Mouse (Mus musculus): ENCODE results near the gene Scgn.

Scgn gene

DNA sequence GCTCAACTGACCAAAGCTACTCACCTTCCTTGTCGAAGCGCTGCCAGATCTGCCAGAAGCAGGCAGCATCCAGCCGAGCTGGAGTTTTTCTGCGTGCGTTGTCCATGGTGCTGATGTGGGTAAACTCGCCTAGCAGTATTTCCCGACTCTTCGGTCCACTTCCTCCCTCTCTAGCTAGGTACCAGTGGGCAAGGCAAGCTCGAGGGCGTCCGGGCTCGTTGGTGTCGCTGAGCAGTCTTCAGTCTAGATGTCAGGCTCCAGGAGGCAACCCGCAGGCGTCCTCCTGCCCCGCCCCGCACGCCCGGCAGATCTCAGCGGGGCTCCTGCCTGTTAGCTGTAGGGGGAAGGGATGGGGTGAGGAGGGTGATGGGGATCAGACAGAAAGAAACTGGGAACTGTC, at the start of gene Scgn:
Gene Scgn, minus strand, starts transcription at position 287 of the 400 bp plus-strand sequence.
- DNase-seq (ENCODE audit: low read depth, low spot score), result peak; percentile 87

DNA sequence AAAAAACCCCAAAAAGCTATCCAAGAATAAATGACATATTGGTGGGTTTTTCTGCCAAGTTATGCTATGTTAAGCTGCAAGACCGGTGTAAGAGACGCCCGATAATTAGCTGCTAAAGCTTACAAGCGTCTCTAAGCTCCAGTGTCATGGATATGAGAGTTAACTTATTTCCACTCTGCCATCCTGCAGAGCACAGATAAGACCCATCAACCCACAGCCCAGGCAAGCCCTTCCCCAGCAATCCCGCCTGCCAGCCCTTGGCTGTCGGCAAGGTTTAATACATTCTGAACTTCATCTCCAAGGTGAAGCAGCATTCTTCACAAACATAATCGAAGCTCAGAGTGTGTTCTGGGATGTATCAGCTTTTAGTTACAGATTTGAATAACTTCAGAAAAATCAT, 49.2 kb upstream of the Scgn start:
- no peak for DNase-seq (ENCODE audit: low read depth, low spot score)

DNA sequence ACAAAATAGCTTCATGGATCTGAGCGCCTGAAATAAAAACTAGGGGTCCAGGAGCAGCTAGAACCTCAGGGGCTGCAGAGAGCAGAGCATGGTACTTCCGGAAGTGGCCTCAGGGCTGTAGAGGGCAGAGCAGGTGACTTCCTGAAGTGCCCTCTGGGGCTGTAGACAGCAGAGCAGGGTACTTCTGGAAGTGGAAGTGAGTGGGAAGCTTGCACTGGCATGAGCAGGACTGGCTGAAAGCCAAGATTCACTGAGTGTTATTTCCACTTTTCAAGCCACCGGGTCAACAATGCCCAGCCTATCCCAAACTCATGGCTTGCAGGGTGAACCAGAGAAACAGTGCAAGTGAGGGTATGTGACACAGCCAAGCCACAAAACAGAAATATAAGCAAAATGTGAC, 46.5 kb upstream of the Scgn start:
- DNase-seq (ENCODE audit: low read depth, low spot score), result no peak

DNA sequence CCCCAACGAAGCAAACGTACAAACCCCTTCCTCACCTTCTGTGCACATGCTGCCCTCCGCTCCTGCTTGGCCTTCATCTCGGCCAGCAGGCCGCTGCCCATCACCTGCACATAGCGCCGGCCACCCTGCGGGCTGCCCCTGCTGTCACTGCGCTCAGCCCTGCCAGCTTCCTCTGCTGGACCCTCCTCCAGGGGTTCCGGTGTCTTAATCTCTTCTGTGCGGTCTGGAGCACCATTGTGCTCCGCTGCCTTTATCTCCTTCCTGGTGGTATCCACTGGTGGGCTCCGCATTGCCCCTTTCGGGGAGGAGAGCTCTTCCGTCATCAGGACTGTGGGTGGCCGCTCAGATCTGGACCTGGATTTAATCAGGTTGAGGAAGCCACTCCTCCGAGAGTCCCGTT, 45.1 kb upstream of the Scgn start:
- DNase-seq (ENCODE audit: low read depth, low spot score), result no peak

DNA sequence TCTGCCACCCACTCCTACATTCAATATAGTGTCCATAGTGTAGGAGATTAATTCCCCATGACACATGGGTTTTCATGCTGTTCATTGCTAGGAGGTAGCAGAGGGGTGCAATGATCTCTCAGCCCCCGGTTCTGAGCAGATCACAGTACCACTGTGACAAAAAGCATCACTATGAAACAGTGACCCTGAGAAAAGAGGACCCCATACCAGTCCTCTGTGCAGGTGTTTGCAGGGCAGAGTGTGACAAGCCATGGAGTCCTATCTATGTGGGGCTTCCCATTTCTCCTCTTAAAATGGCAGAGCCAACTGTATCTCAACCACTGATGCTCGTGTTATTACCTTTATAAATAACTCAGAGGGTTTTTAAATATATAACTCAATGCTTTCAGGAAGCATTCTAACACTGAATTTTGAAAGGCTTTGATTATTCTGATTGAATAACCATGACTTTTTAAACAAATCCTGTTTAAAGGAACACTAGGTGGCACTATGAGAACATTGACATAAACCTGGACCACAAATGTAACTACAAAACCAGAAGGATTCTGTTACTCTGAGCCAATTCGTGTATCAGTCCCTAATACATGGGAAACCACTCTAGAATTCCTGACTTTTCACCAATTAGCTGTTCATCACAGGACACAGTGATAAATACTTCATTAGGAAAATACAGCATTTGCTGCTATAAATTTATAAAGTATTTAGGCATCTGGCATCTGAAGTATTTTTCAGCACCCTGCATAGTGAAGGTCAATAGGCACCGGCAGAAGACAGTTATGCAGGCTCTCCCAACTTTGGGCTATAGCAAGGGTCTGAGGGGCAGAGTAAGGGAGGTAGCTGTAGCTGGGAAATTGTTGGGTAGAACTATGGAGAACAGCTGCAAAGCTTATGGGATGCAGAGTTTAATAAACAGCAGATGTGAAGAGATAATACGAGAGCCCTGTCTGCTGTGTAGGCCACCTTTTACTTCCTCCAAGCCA, 36.5 kb upstream of the Scgn start:
- DNase-seq (ENCODE audit: low read depth, low spot score), result peak; percentile 12

DNA sequence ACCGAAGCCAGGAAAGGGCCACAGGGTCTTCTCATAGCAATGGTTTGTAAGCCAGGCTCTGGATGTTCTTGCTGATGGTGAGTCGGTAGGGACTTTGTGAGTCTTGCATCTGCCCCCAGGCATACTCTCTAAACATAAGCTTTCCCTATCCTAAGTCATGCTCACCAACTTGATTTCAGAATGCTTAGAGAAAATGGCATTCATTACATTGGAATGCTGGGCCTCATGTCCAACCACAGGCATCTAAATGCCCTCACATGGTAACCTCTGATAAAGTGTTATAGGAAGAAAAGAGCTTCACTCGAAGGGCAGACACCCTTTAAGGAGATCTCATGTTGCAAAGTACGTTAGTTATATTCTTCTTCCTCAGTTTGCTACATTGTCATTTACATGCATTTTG, 27.5 kb upstream of the Scgn start:
- no peak for DNase-seq (ENCODE audit: low read depth, low spot score)

DNA sequence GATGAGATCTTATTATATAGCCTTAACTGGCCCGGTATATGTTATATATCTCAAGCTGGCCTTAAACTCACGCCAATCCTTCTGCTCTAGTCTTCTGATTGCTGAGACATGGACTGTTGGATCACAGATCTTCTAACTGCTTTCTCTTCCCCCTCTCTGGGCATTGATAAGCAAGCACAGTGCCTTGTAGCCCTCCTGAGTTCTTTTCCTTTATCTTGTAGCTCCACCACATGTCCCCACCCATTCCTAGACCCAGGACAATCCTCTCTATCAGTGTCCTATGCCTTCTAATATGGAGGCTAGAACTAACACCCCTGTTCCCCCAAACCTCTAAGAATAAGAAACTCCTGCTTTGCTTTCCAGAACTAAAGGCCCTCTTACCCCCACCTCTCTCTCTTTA, 14.5 kb upstream of the Scgn start:
- no peak for DNase-seq (ENCODE audit: low read depth, low spot score)

DNA sequence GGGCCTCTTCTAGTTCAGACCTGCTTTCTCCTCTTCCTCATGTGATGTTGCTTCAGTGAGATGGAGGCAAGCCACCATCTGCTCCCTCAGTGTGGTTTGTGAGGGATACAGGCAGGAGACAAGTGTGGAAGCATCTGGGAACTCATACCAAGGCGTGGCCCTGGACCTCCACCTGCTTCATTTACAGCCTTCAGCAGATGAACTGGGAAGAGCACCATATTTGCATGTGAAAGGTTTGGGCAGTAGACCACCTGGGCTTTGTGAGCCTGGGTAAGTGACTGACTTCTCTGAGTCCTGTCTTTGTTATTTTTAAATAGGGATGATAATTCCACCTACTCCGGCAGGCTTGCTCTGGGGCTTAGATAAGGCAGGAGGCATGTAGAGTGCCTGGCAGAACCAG, 10.8 kb upstream of the Scgn start:
- no peak for DNase-seq (ENCODE audit: low read depth, low spot score)

DNA sequence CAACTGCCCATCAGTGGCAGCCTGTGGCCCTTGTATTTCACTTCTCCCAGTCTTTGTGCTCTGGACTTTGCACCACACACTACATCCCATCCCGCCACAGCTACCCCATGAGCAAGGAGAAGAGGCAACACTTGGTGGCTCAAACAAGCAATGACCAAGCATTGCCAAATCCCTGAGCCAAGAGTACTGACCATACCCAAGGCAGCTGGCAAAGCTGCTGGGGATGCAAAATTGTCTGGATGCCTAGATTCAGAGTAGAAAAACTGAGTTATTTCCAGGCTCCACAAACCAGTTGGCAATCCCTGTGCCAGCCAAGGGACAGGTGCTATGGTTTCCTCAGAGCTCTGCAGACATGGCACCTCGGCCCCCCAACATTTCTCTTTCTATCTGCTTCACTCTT, 10.1 kb upstream of the Scgn start:
- DNase-seq (ENCODE audit: low read depth, low spot score), result no peak

DNA sequence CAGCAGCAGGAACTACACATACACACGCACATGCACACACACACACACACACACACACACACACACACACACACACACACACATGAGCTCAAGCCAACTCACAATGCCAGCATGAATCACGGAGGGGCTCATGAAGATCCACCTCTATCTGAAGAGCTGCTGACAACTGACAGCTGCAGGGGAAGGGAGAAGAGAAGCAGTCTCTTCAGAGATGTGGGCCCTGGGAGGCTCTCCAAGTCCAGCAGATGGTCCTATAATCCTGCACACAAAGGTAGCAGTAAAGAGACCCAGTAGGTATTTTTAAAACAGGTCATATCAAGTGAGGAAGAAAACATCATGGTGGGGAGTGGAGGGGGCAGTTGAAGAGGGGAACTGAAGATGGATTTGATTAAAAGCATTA, 7.8 kb upstream of the Scgn start:
- no peak for DNase-seq (ENCODE audit: low read depth, low spot score)

DNA sequence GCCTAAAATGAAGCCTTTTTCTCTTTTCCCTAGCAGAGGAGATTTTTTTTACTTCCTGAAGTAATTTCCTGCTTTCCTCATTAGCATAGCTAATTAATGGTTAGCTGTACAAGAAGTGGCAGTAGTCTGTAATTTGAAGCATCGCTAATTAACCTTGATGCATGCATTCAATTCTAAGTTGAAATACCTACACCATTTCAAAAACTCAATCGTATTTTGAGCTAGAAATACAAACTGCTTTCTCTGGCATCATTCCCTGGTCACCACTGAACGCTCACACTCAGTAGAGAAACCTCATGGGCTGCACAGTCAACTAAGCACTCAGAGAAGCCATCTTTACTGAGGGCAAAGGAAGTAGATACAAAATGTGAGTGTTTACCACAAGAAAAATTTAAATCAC, 3.7 kb upstream of the Scgn start:
- no peak for DNase-seq (ENCODE audit: low read depth, low spot score)

DNA sequence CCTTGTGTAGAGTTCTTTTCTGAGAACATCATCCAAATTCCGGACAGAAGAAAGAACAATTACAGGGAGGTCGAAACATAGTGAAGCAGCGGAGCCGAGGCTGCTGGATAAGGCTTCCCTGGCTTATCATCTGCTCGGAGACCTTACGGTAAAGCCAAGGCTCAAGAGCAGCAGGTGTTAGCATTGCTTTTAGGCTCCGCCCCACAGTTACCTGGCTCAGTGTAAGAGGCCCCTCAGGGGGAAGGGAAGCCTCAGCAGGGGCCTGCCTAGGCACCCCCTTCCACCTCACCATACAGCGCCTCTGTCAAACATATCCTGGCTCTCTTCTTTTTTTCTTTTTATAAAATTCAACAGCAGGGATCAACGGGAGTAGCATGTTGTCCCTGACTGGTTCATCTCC, 3.0 kb upstream of the Scgn start:
- no peak for DNase-seq (ENCODE audit: low read depth, low spot score)

DNA sequence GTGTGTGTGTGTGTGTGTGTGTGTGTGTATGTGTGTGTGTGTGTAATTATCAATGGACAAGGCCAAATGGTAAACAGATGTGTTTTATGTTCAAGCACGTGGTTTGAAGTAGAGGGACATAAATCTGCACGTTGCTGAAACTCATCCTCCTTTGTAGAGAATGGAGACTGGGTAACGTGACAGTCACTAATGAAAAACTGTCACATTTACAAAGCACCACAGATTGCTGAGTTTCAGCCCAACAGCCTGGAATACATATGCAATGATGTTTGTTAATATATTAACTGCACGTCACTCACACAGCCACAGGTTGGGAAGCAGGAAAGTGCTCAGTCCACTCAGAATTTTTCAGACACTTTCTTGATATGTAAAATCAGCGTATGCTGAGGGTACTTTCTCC, 563 bp downstream of the Scgn start:
- DNase-seq (ENCODE audit: low read depth, low spot score), result peak; percentile 10

DNA sequence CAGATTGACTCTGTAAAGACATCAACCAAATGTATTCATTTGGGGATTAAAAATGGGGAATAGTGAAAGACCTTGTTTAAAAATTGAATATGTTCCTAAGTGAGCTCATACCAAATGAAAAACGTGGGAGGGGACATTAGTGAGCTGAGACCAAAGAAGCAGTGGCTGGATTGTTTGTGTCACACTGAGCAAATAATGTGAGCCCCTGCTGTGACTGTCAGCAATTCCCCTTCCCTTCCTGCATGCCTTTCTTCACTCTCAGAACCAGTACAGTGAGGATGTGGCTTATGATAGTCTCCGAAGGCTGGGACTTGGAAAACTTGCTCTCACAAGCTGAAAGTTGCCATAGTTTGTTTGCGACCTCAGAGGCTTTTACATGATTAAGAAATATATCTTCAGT, 5.9 kb downstream of the Scgn start:
- DNase-seq (ENCODE audit: low read depth, low spot score), result peak; percentile 12

DNA sequence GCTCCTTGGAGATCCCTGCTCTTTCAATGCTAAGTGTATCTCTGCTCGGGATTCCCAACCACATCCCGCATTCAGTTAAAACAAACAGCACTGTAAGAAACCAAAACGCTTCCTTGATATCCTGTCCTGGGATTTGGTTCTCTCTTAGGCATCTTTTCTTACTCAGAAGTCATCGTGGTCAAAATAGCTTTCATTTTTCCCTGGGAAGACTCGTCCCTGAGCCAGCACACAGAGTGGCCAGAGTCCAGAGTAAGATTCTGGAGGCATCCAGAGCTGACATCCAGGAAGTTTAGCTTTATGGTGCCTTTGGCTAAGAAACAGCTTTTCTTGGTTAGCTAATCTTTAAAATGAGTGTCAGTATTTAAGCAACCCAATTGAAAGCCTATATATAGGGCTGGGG, 18.7 kb downstream of the Scgn start:
- DNase-seq (ENCODE audit: low read depth, low spot score), result no peak

DNA sequence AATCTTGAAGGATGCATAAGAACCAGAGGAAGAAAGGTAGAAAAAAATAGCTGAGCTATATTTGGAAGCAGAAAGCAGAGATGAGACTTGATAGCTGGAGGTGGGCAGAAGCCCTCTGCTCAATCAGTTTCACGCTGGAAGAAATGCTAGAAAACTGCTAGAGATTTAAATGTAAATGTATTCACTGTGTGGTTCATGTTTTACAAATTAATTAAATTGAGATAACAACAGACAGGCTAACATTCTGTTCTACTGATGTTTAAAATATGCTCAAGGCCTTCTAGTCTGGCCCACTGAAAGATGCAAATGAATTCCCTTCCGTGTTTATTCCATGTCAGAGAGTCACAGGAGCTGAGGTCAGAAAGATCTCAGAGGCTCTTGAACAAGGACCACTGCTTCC, 19.1 kb downstream of the Scgn start:
- no peak for DNase-seq (ENCODE audit: low read depth, low spot score)

DNA sequence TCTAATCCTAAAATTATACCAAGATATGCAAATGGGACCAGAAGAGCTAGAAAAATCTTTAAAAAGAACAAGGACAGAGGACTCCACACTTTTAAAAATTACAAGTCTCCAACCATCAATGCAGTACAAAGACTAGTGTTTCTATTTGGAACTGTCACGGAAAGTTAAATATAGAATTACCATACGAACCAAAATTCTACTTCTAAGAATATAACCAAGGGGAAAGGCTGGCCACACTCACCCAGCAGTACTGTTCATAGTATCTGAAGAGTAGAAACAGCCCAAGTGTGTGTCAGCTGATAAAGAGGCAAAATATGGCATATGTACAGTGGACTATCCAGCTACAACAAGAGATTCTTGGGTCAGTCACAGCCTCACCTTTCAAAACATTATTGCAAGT, 26.1 kb downstream of the Scgn start:
- no peak for DNase-seq (ENCODE audit: low read depth, low spot score)

DNA sequence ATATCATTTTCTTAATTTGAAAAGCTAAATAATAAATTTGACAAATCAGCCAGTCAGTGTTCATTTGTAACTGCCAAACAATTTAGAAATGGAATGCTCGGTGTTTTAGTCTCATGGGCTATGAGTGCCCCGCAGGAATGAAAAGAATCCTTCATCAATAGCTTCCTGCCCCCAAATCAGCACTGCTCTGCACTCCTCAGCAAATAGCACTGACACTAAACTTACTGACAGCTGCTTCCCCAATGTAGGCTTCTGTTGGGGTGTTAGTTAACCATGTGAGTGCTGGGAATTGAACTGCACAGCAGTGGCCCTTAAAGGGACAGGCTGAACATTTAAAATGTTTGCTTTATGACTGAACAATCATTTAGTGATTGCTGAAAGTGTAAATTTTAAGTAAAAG, 31.2 kb downstream of the Scgn start:
- DNase-seq (ENCODE audit: low read depth, low spot score), result no peak

DNA sequence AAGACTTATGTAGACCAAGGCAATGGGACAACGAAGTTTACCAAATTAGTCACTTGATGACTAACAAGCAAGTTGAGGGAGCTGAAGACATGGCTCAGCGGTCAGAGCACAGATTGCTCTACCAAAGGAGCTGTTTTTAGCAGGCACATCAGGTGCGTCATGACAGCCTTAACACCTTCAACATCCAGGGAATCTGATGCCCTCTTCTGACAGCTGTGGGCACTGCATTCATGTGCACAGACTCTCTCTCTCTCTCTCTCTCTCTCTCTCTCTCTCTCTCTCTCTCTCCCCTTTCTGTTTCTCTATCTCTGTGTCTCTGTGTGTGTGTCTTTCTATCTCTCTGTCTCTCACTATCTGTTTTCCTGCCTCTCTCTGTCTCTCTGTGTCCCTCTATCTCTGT, 40.1 kb downstream of the Scgn start:
- DNase-seq (ENCODE audit: low read depth, low spot score), result no peak

DNA sequence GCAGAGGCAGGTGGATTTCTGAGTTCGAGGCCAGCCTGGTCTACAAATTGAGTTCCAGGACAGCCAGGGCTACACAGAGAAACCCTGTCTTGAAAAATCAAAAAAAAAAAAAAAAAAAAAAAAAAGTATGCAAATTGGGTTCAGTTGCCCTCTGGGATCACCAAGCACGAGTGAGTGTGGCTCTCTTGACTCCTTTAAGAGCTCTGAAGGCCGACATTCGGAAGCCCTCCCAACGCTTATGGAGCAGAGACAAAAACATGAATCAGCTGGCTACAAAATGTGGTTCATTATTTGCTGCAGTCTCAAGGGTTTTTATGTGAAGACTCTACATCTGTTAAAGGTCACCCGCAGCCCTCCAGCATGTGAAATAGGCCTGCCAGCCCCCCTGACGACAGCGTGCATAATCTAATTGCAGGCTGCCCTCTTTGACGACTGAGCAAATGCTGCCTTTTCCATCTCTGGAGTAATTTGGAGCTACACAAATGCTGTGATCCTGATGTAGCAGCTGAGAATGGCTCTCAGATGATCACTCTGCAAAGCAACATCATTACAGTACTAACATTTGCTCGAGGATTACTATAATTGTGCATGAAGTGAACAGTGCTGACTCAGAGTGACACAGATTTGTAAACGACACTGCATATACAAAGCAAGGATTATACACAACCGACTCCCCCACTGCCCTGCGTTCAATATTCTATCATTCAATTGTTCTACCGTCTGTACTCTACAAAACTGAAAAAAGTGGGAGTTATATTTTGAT, 41.3 kb downstream of the Scgn start:
- peak; percentile 36 for DNase-seq (ENCODE audit: low read depth, low spot score)

DNA sequence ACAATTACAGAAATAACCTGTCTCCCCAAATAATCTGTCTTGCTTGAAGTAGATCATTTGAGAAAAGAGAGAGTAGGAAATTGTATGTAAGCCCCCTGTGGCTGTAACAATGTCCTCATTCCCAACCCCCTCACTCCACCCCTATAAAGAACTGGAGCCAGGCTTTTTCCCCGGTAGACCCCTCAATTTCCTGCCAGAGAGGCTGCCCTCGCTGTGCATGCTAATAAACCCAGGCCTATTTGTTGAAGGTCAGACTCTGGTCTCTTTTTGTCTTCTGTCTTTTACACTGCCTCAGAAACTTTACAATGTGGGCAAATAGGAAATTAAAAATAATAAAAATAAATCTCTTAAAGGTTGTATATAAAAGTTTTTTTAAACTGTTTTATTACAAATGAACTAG, 44.8 kb downstream of the Scgn start:
- DNase-seq (ENCODE audit: low read depth, low spot score), result no peak

DNA sequence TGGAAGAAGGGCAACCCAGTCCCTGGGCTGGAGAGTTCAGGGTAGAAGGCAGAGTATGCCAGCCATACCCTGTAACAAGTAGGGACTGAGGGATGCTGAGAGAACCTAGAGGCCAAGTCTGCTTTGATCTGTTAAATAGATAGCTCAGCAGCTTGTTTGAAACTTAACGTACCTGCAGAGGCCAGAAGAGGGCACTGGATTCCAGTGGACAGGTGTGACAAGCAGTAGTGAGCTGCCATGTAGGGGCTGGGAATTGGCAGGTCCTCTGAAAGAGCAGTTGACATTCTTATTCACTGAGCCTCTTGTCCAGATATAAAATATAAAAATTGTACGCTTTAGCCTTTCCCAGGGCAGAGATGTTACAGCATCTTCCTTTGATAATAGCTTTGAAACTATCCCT, 48.2 kb downstream of the Scgn start:
- DNase-seq (ENCODE audit: low read depth, low spot score), result no peak

DNA sequence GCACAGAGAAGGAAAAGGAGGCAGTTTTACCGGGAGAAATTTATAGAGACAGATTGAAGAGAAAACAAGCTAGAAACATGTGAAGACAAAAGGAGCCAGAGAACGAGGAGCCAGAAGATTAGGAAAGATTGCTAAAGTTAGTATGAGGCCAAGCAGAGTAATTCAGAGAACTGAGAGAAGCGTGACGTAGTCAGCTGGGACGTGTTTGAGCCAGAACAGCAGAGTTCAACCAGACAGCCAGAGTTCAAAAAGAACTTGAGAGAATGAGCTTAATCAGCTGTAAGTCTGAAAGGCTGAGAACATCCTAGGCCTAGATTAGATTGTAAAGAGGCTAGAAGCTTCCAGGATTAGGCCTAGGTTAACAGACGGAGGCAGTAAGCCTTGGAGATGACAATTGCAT, 50.7 kb downstream of the Scgn start:
- no peak for DNase-seq (ENCODE audit: low read depth, low spot score)
